In the genomic region with DNA sequence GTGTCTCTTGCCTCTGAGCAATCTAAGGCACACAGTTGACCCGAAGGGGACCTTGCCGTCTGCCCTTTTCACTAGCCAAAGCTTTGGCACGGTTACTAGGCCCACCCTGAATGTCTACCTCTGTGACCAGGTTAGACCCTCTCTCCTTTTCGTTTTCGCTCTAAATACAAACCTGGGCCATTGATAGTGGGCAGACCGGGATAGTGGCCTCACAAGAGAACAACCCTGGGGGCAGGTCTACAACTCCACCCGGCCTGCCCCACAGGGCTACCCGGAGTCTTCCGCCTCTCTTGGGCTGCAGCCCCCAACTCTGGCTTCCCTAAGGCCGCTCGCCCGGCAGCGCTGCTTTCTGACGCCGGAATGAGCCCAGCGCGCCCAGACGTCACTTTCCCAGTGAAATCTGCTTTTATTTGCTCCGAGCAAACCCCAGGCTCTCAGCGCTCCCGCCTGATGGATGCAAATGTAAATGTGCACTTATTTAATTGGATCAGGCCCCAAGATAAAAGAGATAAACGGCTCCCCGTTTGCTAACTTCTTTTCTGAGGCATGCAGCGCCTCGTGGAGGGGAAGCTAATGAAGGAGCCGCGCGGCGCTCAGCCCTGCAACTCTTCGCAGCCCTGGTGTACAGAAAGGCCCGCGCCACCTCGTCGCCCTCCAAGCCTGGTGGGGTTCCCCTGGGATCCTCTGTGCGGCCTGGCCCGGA, we compare ENCODE assay signal across 9 mouse cellular contexts. TPM values are rescaled to one million over a fixed set of nuclear protein-coding genes. Genes with fewer than 3 reads are reported as not detected.
DNase-seq lines count a peak whose midpoint lies in the region; ATAC-seq and TF ChIP-seq lines count a peak whose summit lies in the region.
"Had no signal": no experiment of that assay in that cellular context is flagged by ENCODE, and none has a peak within 500 bp of the region (broad histone marks: within the 10 kb centered on the region; RNA-seq: fewer than 3 reads in every experiment).

No protein-coding gene starts in this region.

- no peak for TF ChIP-seq CTCF in thymus, adult 2 months (IDR thresholded peaks at IDR 0.05; ENCODE audit: borderline replicate concordance, control insufficient read depth, extremely low read depth, insufficient read depth, low read length, poor library complexity)
- TF ChIP-seq CTCF in lung, postnatal 0 days (IDR thresholded peaks at IDR 0.05), result no peak

- no peak for ATAC-seq in forebrain, embryonic 11.5 days (replicated peaks; ENCODE audit: low FRiP score)
- no peak; the same call in 1 of the 2 replicates for ATAC-seq in forebrain, embryonic 16.5 days
- no peak for ATAC-seq in lung, postnatal 0 days

- peak; percentile 73 for DNase-seq in forebrain, embryonic 11.5 days (ENCODE audit: low spot score)
- peak; percentile 33 for DNase-seq in thymus, postnatal 4 days
- DNase-seq in thymus, adult 2 months, result no peak
- DNase-seq in lung, postnatal 0 days (ENCODE audit: low spot score), result peak; percentile 13
- peak; percentile 22 for DNase-seq in yolk sac, embryonic 10.5 days (ENCODE audit: low spot score)
- DNase-seq in left cerebral cortex, postnatal 4 days, result no peak
- DNase-seq in adrenal gland, postnatal 4 days (ENCODE audit: low spot score in 2 of 2), result no peak
- DNase-seq: liver, embryonic 13.5 days had no signal

- no peak overlapping the region for H3K27ac ChIP-seq in forebrain, embryonic 11.5 days (ENCODE audit: low read depth, low read length)
- H3K27ac ChIP-seq in forebrain, embryonic 16.5 days (ENCODE audit: low read length), result no peak overlapping the region
- no peak overlapping the region for H3K27ac ChIP-seq in thymus, adult 2 months (ENCODE audit: control insufficient read depth, insufficient read depth, low read length)
- peak overlapping the region; percentile 47 for H3K27ac ChIP-seq in lung, postnatal 0 days (ENCODE audit: low read length)
- H3K27ac ChIP-seq: liver, embryonic 13.5 days had no signal

- peaks cover 18% of the 10 kb centered on the region for H3K4me1 ChIP-seq in forebrain, embryonic 11.5 days (replicated peaks; ENCODE audit: control insufficient read depth, insufficient read depth, low read length)
- H3K4me1 ChIP-seq in forebrain, embryonic 16.5 days (replicated peaks; ENCODE audit: control insufficient read depth, insufficient read depth, low read length), result peaks cover 3% of the 10 kb centered on the region
- H3K4me1 ChIP-seq in thymus, adult 2 months (replicated peaks; ENCODE audit: control insufficient read depth, insufficient read depth, low read length), result 0 out of 2 replicates have a peak, but pooled peaks cover 2% of the 10 kb centered on the region
- H3K4me1 ChIP-seq in lung, postnatal 0 days (ENCODE audit: insufficient read depth, low read depth, low read length), result no peaks in the 10 kb centered on the region; the same call in 1 of the 2 replicates

- under 1% methylated on average over 36 of the region's 36 CpGs for WGBS in forebrain, embryonic 11.5 days
- WGBS in forebrain, embryonic 16.5 days, result 1% methylated on average over 36 of the region's 36 CpGs
- 8% methylated on average over 36 of the region's 36 CpGs for WGBS in thymus, adult 2 months
- 3% methylated on average over 36 of the region's 36 CpGs for WGBS in lung, postnatal 0 days

- peak overlapping the region; percentile 22 for H3K4me2 ChIP-seq in forebrain, embryonic 11.5 days (ENCODE audit: low read depth, low read length, severe bottlenecking)
- no peak overlapping the region for H3K4me2 ChIP-seq in forebrain, embryonic 16.5 days (ENCODE audit: low read length)
- peak overlapping the region; percentile 58 for H3K4me2 ChIP-seq in lung, postnatal 0 days (replicated peaks; ENCODE audit: low read depth, low read length)
- H3K4me2 ChIP-seq: liver, embryonic 13.5 days had no signal

- H3K27me3 ChIP-seq in forebrain, embryonic 11.5 days (ENCODE audit: control insufficient read depth, insufficient read depth, low read length), result peaks cover 87% of the 10 kb centered on the region
- peaks cover 82% of the 10 kb centered on the region for H3K27me3 ChIP-seq in forebrain, embryonic 16.5 days (replicated peaks; ENCODE audit: control insufficient read depth, insufficient read depth, low read length)
- peaks cover 34% of the 10 kb centered on the region for H3K27me3 ChIP-seq in thymus, adult 2 months (ENCODE audit: control insufficient read depth, insufficient read depth, low read length)
- peaks cover 40% of the 10 kb centered on the region for H3K27me3 ChIP-seq in lung, postnatal 0 days (replicated peaks; ENCODE audit: insufficient read depth, low read length)

- H3K9me3 ChIP-seq in forebrain, embryonic 11.5 days (ENCODE audit: control insufficient read depth, low read length), result no peaks in the 10 kb centered on the region
- no peaks in the 10 kb centered on the region for H3K9me3 ChIP-seq in forebrain, embryonic 16.5 days (ENCODE audit: control insufficient read depth, low read length)
- H3K9me3 ChIP-seq in lung, postnatal 0 days (ENCODE audit: low read length), result no peaks in the 10 kb centered on the region
- H3K9me3 ChIP-seq: liver, embryonic 13.5 days had no signal

- H3K9ac ChIP-seq in forebrain, embryonic 11.5 days (ENCODE audit: low read length), result no peak overlapping the region
- H3K9ac ChIP-seq in forebrain, embryonic 16.5 days (replicated peaks; ENCODE audit: low read depth, low read length), result no peak overlapping the region
- no peak overlapping the region for H3K9ac ChIP-seq in lung, postnatal 0 days (replicated peaks; ENCODE audit: low read depth)
- H3K9ac ChIP-seq: liver, embryonic 13.5 days had no signal

- intact Hi-C loops in left cerebral cortex, postnatal 4 days (cut with DNase I), result no loop called here

- H3K36me3 ChIP-seq in forebrain, embryonic 11.5 days (ENCODE audit: control insufficient read depth, insufficient read depth, low read length), result no peaks in the 10 kb centered on the region
- H3K36me3 ChIP-seq in forebrain, embryonic 16.5 days (ENCODE audit: control insufficient read depth, insufficient read depth), result no peaks in the 10 kb centered on the region
- H3K36me3 ChIP-seq in thymus, adult 2 months (ENCODE audit: control insufficient read depth, insufficient read depth, low read length), result no peaks in the 10 kb centered on the region
- H3K36me3 ChIP-seq in lung, postnatal 0 days (ENCODE audit: insufficient read depth, low read length), result no peaks in the 10 kb centered on the region
- H3K36me3 ChIP-seq: liver, embryonic 13.5 days had no signal

- TF ChIP-seq POLR2A in thymus, adult 2 months (IDR thresholded peaks at IDR 0.05; ENCODE audit: control insufficient read depth, extremely low read depth, insufficient read depth, low read length, poor library complexity), result no peak

- no peak overlapping the region for H3K4me3 ChIP-seq in forebrain, embryonic 11.5 days (ENCODE audit: low read depth, low read length)
- no peak overlapping the region for H3K4me3 ChIP-seq in forebrain, embryonic 16.5 days (replicated peaks; ENCODE audit: low read length)
- H3K4me3 ChIP-seq in thymus, adult 2 months (ENCODE audit: control insufficient read depth, insufficient read depth, low read length), result no peak overlapping the region
- peak overlapping the region; percentile 20 for H3K4me3 ChIP-seq in lung, postnatal 0 days (ENCODE audit: low read depth, low read length)

- TF ChIP-seq EP300 in lung, postnatal 0 days (IDR thresholded peaks at IDR 0.05), result no peak

RNA-seq across cellular contexts. Expression of a gene that starts 8.0 kb away (rescaled TPM):
- polyA plus RNA-seq in forebrain, embryonic 11.5 days (2014; fragmentation: Nextera tagmentation; extraction: Ambion mirVana), result 9.0 and 9.5 TPM in 2 replicates
- 0.30 and 0.45 TPM in 2 replicates for polyA plus RNA-seq in forebrain, embryonic 16.5 days (2015; fragmentation: Nextera tagmentation; extraction: Ambion mirVana)
- 0.18 and 0.53 TPM in 2 replicates for polyA plus RNA-seq in thymus, adult 2 months (2012; rRNA removed)
- 19.3 and 21.1 TPM in 2 replicates for polyA plus RNA-seq in lung, postnatal 0 days (2015; fragmentation: Nextera tagmentation; extraction: Ambion mirVana)
- total RNA-seq in left cerebral cortex, postnatal 4 days (2021), result not detected
- total RNA-seq in adrenal gland, postnatal 4 days (2021), result 1 to 10 TPM; 4.6 to 4.9 TPM

Comparison
In these comparisons a context has a peak if more than half of its experiments do, and no peak if none do; other contexts are left out.
1. DNase-seq: peak in forebrain, embryonic 11.5 days (single experiment), thymus, postnatal 4 days (single experiment), lung, postnatal 0 days (single experiment) and yolk sac, embryonic 10.5 days (single experiment); none in thymus, adult 2 months (single experiment), left cerebral cortex, postnatal 4 days (single experiment) and adrenal gland, postnatal 4 days (0 of 2).